Mouse (Mus musculus): ENCODE data around the gene Ltk. TPM values are rescaled to one million over a fixed set of nuclear protein-coding genes. Genes with fewer than 3 reads are reported as not detected.
A peak's percentile ranks its signal among the peaks of the same experiment; 100 is the strongest.

Ltk gene
- polyA plus RNA-seq (2012; rRNA removed) = 0.12 and 0.13 TPM in 2 replicates
- 0.10 TPM in 1 of 2 replicates, not detected in the other for polyA plus RNA-seq (2014; fragmentation: Nextera tagmentation; extraction: Ambion mirVana)

DNA sequence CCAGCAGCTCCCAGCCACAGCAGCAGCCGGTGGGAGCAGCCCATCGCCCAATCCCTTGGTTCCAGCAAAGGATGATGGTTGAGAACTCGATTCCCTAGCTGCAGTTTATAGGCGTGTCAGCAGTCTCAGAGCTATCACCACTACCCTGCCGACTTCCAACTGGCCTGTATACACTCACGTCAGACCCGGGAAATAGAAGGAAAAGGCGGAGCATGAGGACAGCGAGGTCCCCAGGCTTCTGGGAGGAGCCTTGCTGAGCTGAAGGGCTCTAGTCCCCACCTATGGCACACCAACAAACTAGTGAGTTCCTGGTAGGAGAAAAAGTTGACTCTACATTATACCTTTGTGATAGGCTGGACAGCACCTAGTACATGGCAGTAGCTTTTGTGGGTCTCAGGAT is at the start of gene Ltk:
Ltk (minus strand) TSS at position 181 of the 400 bp plus-strand sequence.
- no peak within 1 kb of the TSS for H3K9ac ChIP-seq (ENCODE audit: low read depth, low read length, severe bottlenecking)
- 10% methylated on average over 9 of the region's 9 CpGs for WGBS
- H3K4me3 ChIP-seq (replicated peaks; ENCODE audit: low read length) = 0 out of 2 replicates have a peak within 1 kb of the TSS, but pooled peaks have one; percentile 57
- TF ChIP-seq POLR2A (IDR thresholded peaks at IDR 0.05; ENCODE audit: borderline replicate concordance, extremely low read depth, insufficient read depth, insufficient read length) = no peak
- no peaks in the 10 kb centered on the region for H3K9me3 ChIP-seq (ENCODE audit: control insufficient read depth, low read length)
- peak within 1 kb of the TSS; percentile 100; the same call in 1 of the 2 replicates for H3K4me2 ChIP-seq (replicated peaks; ENCODE audit: low read depth, low read length, severe bottlenecking)
- ATAC-seq (ENCODE audit: low FRiP score, low read depth) (no peak), DNase-seq (ENCODE audit: low spot score) (no peak)
- H3K4me1 ChIP-seq (ENCODE audit: control insufficient read depth, insufficient read depth, low read length) = peaks cover 9% of the 10 kb centered on the region
- peaks cover 16% of the 10 kb centered on the region for H3K36me3 ChIP-seq (ENCODE audit: control insufficient read depth, insufficient read depth, low read length)
- H3K27ac ChIP-seq (replicated peaks; ENCODE audit: low read depth, low read length) = no peak within 1 kb of the TSS
- H3K27me3 ChIP-seq (ENCODE audit: control insufficient read depth, insufficient read depth, low read length) = peaks cover 47% of the 10 kb centered on the region

DNA sequence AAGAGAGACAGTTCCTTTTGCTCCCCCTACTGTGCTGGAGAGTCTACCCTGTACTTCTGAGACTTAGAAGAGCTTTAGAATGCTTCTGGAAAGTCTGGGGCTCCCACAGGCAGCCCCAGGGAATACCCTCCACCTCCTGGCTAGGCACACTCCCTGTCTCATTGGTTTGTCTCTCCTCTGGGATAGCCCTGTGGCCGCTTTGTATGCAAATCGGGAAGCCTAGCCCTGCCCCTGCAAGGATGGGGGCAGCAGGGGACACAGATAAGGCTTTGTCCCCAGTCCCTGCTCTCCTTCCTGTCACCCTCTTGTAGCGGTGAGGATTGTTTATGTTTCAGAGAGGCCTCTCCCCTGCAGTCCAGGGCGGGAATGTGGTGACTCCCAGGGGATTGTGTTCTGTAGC is 48.6 kb upstream of the Ltk start:
- H3K4me1 ChIP-seq (ENCODE audit: control insufficient read depth, insufficient read depth, low read length) = no peaks in the 10 kb centered on the region
- H3K9ac ChIP-seq (ENCODE audit: low read depth, low read length, severe bottlenecking) = no peak overlapping the region
- ATAC-seq (ENCODE audit: low FRiP score, low read depth) (no peak), DNase-seq (ENCODE audit: low spot score) (no peak)
- no peaks in the 10 kb centered on the region for H3K9me3 ChIP-seq (ENCODE audit: control insufficient read depth, low read length)
- no peak overlapping the region for H3K27ac ChIP-seq (replicated peaks; ENCODE audit: low read depth, low read length)
- H3K4me3 ChIP-seq (replicated peaks; ENCODE audit: low read length) = no peak overlapping the region
- no peaks in the 10 kb centered on the region for H3K27me3 ChIP-seq (ENCODE audit: control insufficient read depth, insufficient read depth, low read length)
- TF ChIP-seq POLR2A (IDR thresholded peaks at IDR 0.05; ENCODE audit: borderline replicate concordance, extremely low read depth, insufficient read depth, insufficient read length) = no peak
- H3K36me3 ChIP-seq (ENCODE audit: control insufficient read depth, insufficient read depth, low read length) = peaks cover 82% of the 10 kb centered on the region
- no peak overlapping the region for H3K4me2 ChIP-seq (replicated peaks; ENCODE audit: low read depth, low read length, severe bottlenecking)
- WGBS = 57% methylated on average over 4 of the region's 4 CpGs

DNA sequence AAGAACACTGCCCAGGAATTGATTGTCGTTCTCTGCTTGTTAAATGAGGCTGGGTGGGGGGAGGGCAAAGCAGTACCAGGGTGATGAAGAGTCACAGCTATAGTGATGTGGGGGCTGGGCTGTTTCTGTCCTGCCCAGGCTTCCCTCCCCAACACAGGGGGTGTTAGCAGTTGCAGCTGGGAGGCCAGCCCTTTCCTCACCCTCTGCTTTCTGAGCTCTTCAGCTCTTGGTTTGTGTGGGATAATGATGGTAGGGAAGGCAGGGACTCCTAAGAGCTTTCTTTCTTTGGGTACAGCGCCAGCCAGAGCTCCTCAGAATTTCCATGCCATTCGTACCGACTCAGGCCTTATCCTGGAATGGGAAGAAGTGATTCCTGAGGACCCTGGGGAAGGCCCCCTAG is 48.2 kb upstream of the Ltk start:
- ATAC-seq (ENCODE audit: low FRiP score, low read depth) (no peak), DNase-seq (ENCODE audit: low spot score) (no peak)
- no peak overlapping the region for H3K4me3 ChIP-seq (replicated peaks; ENCODE audit: low read length)
- no peak overlapping the region for H3K9ac ChIP-seq (ENCODE audit: low read depth, low read length, severe bottlenecking)
- no peak overlapping the region for H3K4me2 ChIP-seq (replicated peaks; ENCODE audit: low read depth, low read length, severe bottlenecking)
- H3K36me3 ChIP-seq (ENCODE audit: control insufficient read depth, insufficient read depth, low read length) = peaks cover 82% of the 10 kb centered on the region
- TF ChIP-seq POLR2A (IDR thresholded peaks at IDR 0.05; ENCODE audit: borderline replicate concordance, extremely low read depth, insufficient read depth, insufficient read length) = no peak
- H3K9me3 ChIP-seq (ENCODE audit: control insufficient read depth, low read length) = no peaks in the 10 kb centered on the region
- no peaks in the 10 kb centered on the region for H3K4me1 ChIP-seq (ENCODE audit: control insufficient read depth, insufficient read depth, low read length)
- H3K27me3 ChIP-seq (ENCODE audit: control insufficient read depth, insufficient read depth, low read length) = no peaks in the 10 kb centered on the region
- no peak overlapping the region for H3K27ac ChIP-seq (replicated peaks; ENCODE audit: low read depth, low read length)
- WGBS = 30% methylated on average over 4 of the region's 4 CpGs

DNA sequence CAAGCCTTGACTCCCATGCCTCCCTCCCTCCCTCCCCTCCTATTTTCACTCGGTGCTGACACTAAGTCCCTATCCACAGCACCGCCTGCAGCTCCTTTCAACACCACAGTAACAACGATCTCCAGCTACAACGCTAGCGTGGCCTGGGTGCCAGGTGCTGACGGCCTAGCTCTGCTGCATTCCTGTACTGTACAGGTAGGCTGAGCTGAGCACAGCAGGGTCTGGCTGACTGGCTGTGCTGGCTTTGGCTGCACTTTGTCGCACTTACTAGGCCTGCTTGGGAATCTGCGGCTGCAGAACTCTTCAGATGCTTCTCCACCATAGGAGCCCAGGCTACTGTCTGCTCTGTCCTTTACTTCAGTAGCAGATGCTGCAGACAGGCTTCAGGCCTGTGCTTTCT is 45.3 kb upstream of the Ltk start:
- H3K4me3 ChIP-seq (replicated peaks; ENCODE audit: low read length) = no peak overlapping the region
- no peak overlapping the region for H3K27ac ChIP-seq (replicated peaks; ENCODE audit: low read depth, low read length)
- H3K36me3 ChIP-seq (ENCODE audit: control insufficient read depth, insufficient read depth, low read length) = peaks cover 63% of the 10 kb centered on the region
- H3K27me3 ChIP-seq (ENCODE audit: control insufficient read depth, insufficient read depth, low read length) = no peaks in the 10 kb centered on the region
- WGBS = 59% methylated on average over 8 of the region's 8 CpGs
- no peak overlapping the region for H3K4me2 ChIP-seq (replicated peaks; ENCODE audit: low read depth, low read length, severe bottlenecking)
- H3K9me3 ChIP-seq (ENCODE audit: control insufficient read depth, low read length) = no peaks in the 10 kb centered on the region
- DNase-seq (ENCODE audit: low spot score) (no peak), ATAC-seq (ENCODE audit: low FRiP score, low read depth) (no peak)
- H3K9ac ChIP-seq (ENCODE audit: low read depth, low read length, severe bottlenecking) = no peak overlapping the region
- no peak for TF ChIP-seq POLR2A (IDR thresholded peaks at IDR 0.05; ENCODE audit: borderline replicate concordance, extremely low read depth, insufficient read depth, insufficient read length)
- H3K4me1 ChIP-seq (ENCODE audit: control insufficient read depth, insufficient read depth, low read length) = peaks cover 15% of the 10 kb centered on the region; the same call in 1 of the 2 replicates

DNA sequence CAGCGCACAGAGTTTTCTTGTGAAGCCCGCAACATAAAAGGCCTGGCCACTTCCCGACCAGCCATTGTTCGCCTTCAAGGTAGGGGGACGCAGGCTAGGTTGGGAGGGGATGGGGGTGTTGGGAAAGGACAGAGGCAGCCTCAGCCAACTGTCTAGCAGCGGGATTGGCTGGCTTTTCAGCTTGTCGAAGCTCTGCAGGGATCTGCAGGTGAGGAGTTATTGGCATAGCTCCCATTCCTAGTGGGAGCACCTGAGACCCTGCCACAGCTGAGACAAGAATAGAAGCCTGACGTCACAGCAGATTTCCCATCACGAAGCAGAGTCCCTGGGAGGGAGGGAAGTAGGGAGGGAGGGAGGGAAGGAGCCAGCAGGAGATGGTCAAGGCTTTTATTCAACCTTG is 44.5 kb upstream of the Ltk start:
- Histone ChIP-seq H3K9ac (ENCODE audit: low read depth, low read length, severe bottlenecking) (no peak overlapping the region), H3K27ac (replicated peaks; ENCODE audit: low read depth, low read length) (no peak overlapping the region), H3K4me2 (replicated peaks; ENCODE audit: low read depth, low read length, severe bottlenecking) (no peak overlapping the region), H3K27me3 (ENCODE audit: control insufficient read depth, insufficient read depth, low read length) (no peaks in the 10 kb centered on the region), H3K4me1 (ENCODE audit: control insufficient read depth, insufficient read depth, low read length) (peaks cover 19% of the 10 kb centered on the region; the same call in 1 of the 2 replicates), H3K4me3 (replicated peaks; ENCODE audit: low read length) (no peak overlapping the region), H3K36me3 (ENCODE audit: control insufficient read depth, insufficient read depth, low read length) (peaks cover 56% of the 10 kb centered on the region), H3K9me3 (ENCODE audit: control insufficient read depth, low read length) (no peaks in the 10 kb centered on the region)
- DNase-seq (ENCODE audit: low spot score) = no peak
- no peak for TF ChIP-seq POLR2A (IDR thresholded peaks at IDR 0.05; ENCODE audit: borderline replicate concordance, extremely low read depth, insufficient read depth, insufficient read length)
- no peak for ATAC-seq (ENCODE audit: low FRiP score, low read depth)
- 62% methylated on average over 9 of the region's 9 CpGs for WGBS

DNA sequence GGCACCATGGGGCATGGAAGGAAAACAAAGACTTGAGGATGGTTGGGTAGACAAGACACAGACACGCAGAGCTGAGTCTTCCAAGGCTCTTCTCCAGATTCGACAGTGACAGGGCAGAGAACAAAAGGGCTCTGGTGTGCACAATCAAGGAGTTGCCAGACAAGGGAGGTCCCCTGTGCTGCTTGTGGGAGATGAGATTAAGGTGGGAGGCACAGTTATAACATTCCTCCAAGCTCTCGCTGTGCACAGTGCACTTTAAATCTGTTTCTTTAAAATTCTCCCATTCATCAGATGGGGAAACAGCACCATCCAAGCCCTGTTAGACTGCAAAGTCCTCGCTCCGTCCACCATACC is 44.0 kb upstream of the Ltk start:
- no peak overlapping the region for H3K27ac ChIP-seq (replicated peaks; ENCODE audit: low read depth, low read length)
- H3K36me3 ChIP-seq (ENCODE audit: control insufficient read depth, insufficient read depth, low read length) = peaks cover 50% of the 10 kb centered on the region
- 61% methylated on average over 5 of the region's 5 CpGs for WGBS

More for the DNA sequence above, 44.0 kb upstream of the Ltk start:
- DNase-seq (ENCODE audit: low spot score) (no peak), ATAC-seq (ENCODE audit: low FRiP score, low read depth) (no peak)
- Histone ChIP-seq H3K4me1 (ENCODE audit: control insufficient read depth, insufficient read depth, low read length) (peaks cover 19% of the 10 kb centered on the region; the same call in 1 of the 2 replicates), H3K4me2 (replicated peaks; ENCODE audit: low read depth, low read length, severe bottlenecking) (no peak overlapping the region), H3K4me3 (replicated peaks; ENCODE audit: low read length) (no peak overlapping the region), H3K27me3 (ENCODE audit: control insufficient read depth, insufficient read depth, low read length) (no peaks in the 10 kb centered on the region), H3K9me3 (ENCODE audit: control insufficient read depth, low read length) (no peaks in the 10 kb centered on the region), H3K9ac (ENCODE audit: low read depth, low read length, severe bottlenecking) (no peak overlapping the region)
- TF ChIP-seq POLR2A (IDR thresholded peaks at IDR 0.05; ENCODE audit: borderline replicate concordance, extremely low read depth, insufficient read depth, insufficient read length) = no peak
